Mouse (Mus musculus) hindbrain, postnatal 0 days (tissue): ENCODE results near the gene Naga. TPM values are rescaled to one million over a fixed set of nuclear protein-coding genes. Genes with fewer than 3 reads are reported as not detected.

Source experiments
- ATAC-seq: fragments of 200-750 bp; cut with Nextera tagmentation; 2 replicates; pipeline ENCODE4 v1.8.0; 2017; ENCODE audit warnings: mild to moderate bottlenecking, moderate TSS enrichment, moderate library complexity
- DNase-seq: peaks from one replicate; pipeline ENCODE4 v3.0.0-alpha.2; 2015; ENCODE audit warnings: low spot score
- H3K27ac ChIP-seq: fragments of 300-500 bp; sonication (generic); 2 replicates; pipeline ENCODE4 v1.5.1; 2014; ENCODE audit warnings: mild to moderate bottlenecking
- H3K27me3 ChIP-seq: fragments of 300-500 bp; sonication (generic); 2 replicates; pipeline ENCODE4 v1.6.1; 2014; ENCODE audit warnings: low read length, mixed read lengths; ENCODE audit not compliant: insufficient read depth
- H3K36me3 ChIP-seq: fragments of 300-500 bp; sonication (generic); 2 replicates; pipeline ENCODE4 v1.6.1; 2014; ENCODE audit warnings: low read length, mixed read lengths; ENCODE audit not compliant: insufficient read depth
- H3K4me1 ChIP-seq: fragments of 300-500 bp; sonication (generic); 2 replicates; pipeline ENCODE4 v1.6.1; 2014; ENCODE audit warnings: antibody characterized with exemption, low read length, mixed read lengths; ENCODE audit not compliant: insufficient read depth
- H3K4me2 ChIP-seq: fragments of 300-500 bp; sonication (generic); 2 replicates; pipeline ENCODE4 v1.6.1; 2014; ENCODE audit warnings: low read depth, mild to moderate bottlenecking, low read length, moderate library complexity, mixed read lengths
- H3K4me3 ChIP-seq: fragments of 300-500 bp; sonication (generic); 2 replicates; pipeline ENCODE4 v1.5.1; 2014; ENCODE audit warnings: low read length
- H3K9ac ChIP-seq: fragments of 300-500 bp; sonication (generic); replicated peaks from 2 replicates; pipeline ENCODE4 v1.6.1; 2014; ENCODE audit warnings: mild to moderate bottlenecking, low read length, moderate library complexity, mixed read lengths
- H3K9me3 ChIP-seq: fragments of 300-500 bp; sonication (generic); 2 replicates; pipeline ENCODE4 v1.6.1; 2016; ENCODE audit warnings: low read length, mixed read lengths
- CTCF ChIP-seq: IDR thresholded peaks from 2 replicates; pipeline ENCODE4 v1.5.1; 2016; ENCODE audit warnings: antibody characterized with exemption, control low read depth, low read depth
- WGBS: fragments of 180-500 bp; shearing (Covaris S2); extraction: QIAGEN DNeasy Blood & Tissue Kit; methylation state at CpG from one replicate; pipeline ENCODE4 v1.1.7; 2014; 5-methylcytosine and 5-hydroxymethylcytosine counted together
- polyA plus RNA-seq: library from polyadenylated mRNA; unstranded; fragments of >200 nt; fragmentation: Nextera tagmentation; extraction: Ambion mirVana; gene quantifications from 2 replicates; pipeline ENCODE4 v1.2.1, GENCODE M21; 2015
- total RNA-seq: library from RNA; depleted of rRNA; stranded (reverse); fragments of >200 nt; gene quantifications from 2 replicates; pipeline ENCODE4 v1.2.3, GENCODE M21; 2014

Gene Naga
- total and polyA plus RNA-seq, 2 experiments from 2014 or later, result 36.9 to 41.6 TPM

DNA sequence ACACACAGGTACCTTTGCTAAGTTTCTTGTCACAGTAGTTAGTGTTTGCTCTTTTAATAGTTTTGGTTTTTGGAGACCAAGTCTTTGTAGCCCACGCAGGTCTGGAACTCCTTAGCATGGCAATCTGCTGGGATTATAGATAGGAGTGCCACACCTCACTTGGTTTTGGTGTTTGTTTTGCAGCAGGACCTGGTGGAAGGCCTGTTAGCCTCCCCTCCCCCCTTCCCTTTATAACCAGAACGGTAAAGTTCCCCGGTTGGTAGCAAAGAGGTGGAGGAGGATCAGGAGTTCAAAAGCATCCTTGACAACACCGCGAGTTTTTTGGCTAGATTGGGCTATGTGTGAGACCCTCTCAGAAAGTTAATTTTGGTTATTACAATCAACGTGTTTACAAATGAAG is 6.2 kb upstream of the Naga start:
- H3K9me3 ChIP-seq, result no peaks in the 10 kb centered on the region
- no peak overlapping the region for H3K9ac ChIP-seq
- DNase-seq (no peak), ATAC-seq (no peak)
- no peak for TF ChIP-seq CTCF
- H3K36me3 ChIP-seq, result peaks cover 21% of the 10 kb centered on the region
- WGBS, result 90% methylated on average over 6 of the region's 6 CpGs
- no peak overlapping the region for H3K4me3 ChIP-seq
- H3K4me2 ChIP-seq, result no peak overlapping the region
- H3K27ac ChIP-seq, result no peak overlapping the region
- peaks cover 15% of the 10 kb centered on the region for H3K4me1 ChIP-seq
- no peaks in the 10 kb centered on the region for H3K27me3 ChIP-seq

- 83% methylated on average over 27 of the region's 27 CpGs for WGBS
- H3K4me3 ChIP-seq, result no peak overlapping the region
- no peak overlapping the region for H3K9ac ChIP-seq
- no peak overlapping the region for H3K4me2 ChIP-seq
- DNase-seq (no peak), ATAC-seq (no peak)
- no peaks in the 10 kb centered on the region for H3K9me3 ChIP-seq
- no peaks in the 10 kb centered on the region for H3K27me3 ChIP-seq
- peaks cover 15% of the 10 kb centered on the region for H3K4me1 ChIP-seq
- no peak for TF ChIP-seq CTCF
- peaks cover 8% of the 10 kb centered on the region for H3K36me3 ChIP-seq
- no peak overlapping the region for H3K27ac ChIP-seq
Observed at GRCm38 (mm10) chr15:82343368-82344287, 4.9 kb upstream of the Naga start.

DNA sequence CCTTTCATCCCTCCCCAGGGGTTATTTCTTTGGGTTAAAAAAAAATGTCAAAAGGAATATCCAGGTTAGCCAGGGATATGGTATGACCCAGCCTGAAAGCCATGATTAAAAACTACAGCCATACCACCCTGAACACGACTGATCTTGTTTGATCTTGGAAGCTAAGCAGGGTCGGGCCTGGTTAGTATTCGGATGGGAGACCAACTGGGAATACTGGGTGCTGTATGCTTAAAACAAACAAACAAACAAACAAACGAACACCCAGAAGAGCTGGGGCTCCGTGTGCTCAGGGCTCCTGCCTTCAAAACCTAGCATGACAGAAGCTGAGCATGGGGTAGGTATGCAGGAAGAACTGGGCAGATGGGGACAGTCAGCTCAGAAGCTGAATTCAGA is 3.8 kb upstream of the Naga start:
- TF ChIP-seq CTCF, result no peak
- Histone ChIP-seq H3K9ac (no peak overlapping the region), H3K27me3 (no peaks in the 10 kb centered on the region), H3K4me2 (no peak overlapping the region), H3K27ac (no peak overlapping the region), H3K9me3 (no peaks in the 10 kb centered on the region), H3K36me3 (no peaks in the 10 kb centered on the region; the same call in 1 of the 2 replicates), H3K4me3 (no peak overlapping the region), H3K4me1 (peaks cover 20% of the 10 kb centered on the region)
- ATAC-seq (no peak), DNase-seq (no peak)
- 80% methylated on average over 5 of the region's 5 CpGs for WGBS

DNA sequence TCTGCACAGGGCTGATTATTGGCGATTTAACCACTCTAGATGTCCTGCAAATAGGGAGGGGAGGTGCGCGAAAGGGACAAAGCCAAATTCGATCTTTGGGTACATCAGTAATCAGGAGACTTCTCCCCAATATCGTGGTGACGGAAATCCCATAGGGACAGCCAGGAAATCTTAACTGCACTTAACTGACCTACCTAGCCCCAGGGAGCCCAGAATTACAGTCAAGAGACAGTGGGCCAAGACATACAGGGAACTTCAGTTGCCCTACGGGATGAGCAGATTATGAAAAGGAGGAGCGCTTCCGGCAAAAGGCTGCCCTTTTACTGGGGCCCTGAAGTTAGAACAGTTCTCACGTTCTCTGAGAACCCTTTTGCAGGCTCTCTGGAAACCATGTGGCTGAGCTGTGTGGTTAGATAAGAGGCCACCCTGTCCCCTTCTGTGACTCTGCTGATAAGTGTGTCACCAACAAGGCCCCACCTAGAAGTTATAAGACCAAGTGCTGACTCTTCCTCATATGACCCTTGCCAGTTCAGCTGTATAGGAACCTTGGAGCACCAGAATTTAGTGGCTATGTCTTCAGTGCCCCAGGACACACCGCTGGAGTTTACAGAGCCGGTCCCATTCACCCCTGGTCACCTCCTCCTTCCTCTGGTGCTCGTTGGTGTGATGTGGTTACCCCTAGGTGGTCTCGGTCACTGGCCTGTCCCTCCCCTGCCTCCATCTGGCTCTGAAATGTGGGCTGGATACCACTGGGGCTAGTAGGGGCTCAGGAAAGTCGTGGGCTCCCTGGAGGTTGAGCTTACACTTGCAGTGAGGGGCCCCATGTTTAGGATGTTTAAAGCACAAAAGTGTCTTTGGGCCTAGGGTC is 3.2 kb upstream of the Naga start:
- no peak for ATAC-seq
- Histone ChIP-seq H3K9ac (0 out of 2 replicates have a peak overlapping the region, but pooled peaks have one; percentile 44), H3K27me3 (no peaks in the 10 kb centered on the region), H3K9me3 (no peaks in the 10 kb centered on the region), H3K4me3 (no peak overlapping the region), H3K36me3 (no peaks in the 10 kb centered on the region), H3K27ac (no peak overlapping the region), H3K4me1 (peaks cover 15% of the 10 kb centered on the region), H3K4me2 (peak overlapping the region; percentile 53)
- no peak for DNase-seq
- TF ChIP-seq CTCF, result no peak
- WGBS, result 65% methylated on average over 15 of the region's 15 CpGs

- ATAC-seq (no peak), DNase-seq (no peak)
- TF ChIP-seq CTCF, result no peak
- Histone ChIP-seq H3K9ac (peak overlapping the region; percentile 44; the same call in 1 of the 2 replicates), H3K36me3 (no peaks in the 10 kb centered on the region), H3K27ac (no peak overlapping the region; the same call in 1 of the 2 replicates), H3K9me3 (no peaks in the 10 kb centered on the region), H3K4me3 (peak overlapping the region; percentile 28), H3K27me3 (no peaks in the 10 kb centered on the region), H3K4me1 (peaks cover 14% of the 10 kb centered on the region; the same call in 1 of the 2 replicates), H3K4me2 (peak overlapping the region; percentile 53)
- WGBS, result 9% methylated on average over 35 of the region's 40 CpGs
Observed at GRCm38 (mm10) chr15:82341036-82341501, 2.3 kb upstream of the Naga start.

DNA sequence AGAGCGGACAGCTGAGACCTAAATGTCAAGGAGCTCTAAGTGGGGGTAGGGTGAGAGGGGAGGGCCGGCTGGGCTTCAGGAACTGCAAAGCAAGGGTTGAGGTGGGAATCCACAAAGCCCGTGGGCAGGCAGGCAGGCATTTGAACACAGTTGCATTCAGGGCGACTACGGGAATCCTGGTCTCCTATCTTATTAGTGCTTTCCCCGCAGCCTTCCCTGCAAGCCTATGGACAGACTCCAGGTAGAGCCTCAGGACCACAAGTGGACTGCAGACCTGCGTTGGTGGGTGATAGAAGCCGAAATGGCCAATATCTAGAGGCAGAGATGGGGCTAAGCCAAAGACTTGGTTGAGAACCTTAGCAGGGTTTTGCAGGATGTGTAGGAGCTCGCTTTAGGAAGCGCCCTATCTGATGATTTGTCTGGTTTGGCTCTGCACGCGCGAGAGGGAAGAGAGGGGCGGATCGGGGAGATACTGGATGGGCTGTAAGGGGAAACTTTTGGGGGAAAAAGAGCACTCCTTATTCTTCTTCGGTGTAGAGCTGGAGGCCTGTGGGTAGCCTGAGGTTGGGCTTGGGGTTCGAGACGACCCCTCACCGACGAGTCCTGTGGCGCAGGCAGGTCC is 1.8 kb upstream of the Naga start:
- H3K36me3 ChIP-seq, result no peaks in the 10 kb centered on the region
- no peaks in the 10 kb centered on the region for H3K9me3 ChIP-seq
- H3K27ac ChIP-seq, result no peak overlapping the region
- no peaks in the 10 kb centered on the region for H3K27me3 ChIP-seq
- peak overlapping the region; percentile 44; the same call in 1 of the 2 replicates for H3K9ac ChIP-seq
- no peak for ATAC-seq
- H3K4me3 ChIP-seq, result peak overlapping the region; percentile 28
- no peak for TF ChIP-seq CTCF
- WGBS, result 52% methylated on average over 21 of the region's 21 CpGs
- H3K4me2 ChIP-seq, result peak overlapping the region; percentile 53
- no peak for DNase-seq
- peaks cover 14% of the 10 kb centered on the region; the same call in 1 of the 2 replicates for H3K4me1 ChIP-seq
